Mouse (Mus musculus): ENCODE measurements at regions not wholly inside any gene's neighbourhood (a gene's known extent, or its start where the extent isn't known, plus 50 kb on each side); places are given as distances from the start of the nearest gene placed in this dataset.

DNA sequence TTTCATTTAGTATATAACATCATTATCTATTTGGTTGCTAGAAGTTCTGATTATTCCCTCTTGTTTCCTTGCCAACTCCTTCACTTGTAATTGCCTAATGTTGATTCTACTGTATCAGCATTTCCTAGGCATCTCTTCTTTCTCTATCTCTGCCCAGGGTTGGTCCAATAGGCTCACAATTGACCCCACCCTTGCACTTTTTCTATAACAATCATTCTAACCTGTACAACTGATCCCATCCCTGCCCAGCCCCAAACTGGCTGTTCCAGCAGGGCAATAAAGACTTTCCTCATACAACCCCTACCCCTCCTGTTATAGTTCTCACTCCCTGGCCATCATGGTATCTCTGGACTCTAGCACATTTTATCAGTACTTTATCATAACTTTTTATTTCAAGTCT, 104.3 kb downstream of the Ccdc71l start:
- H3K27me3 ChIP-seq (ENCODE audit: control insufficient read depth, insufficient read depth, low read length): no peaks in the 10 kb centered on the region
- no peak overlapping the region for H3K27ac ChIP-seq (ENCODE audit: low read depth, low read length)
- no peaks in the 10 kb centered on the region for H3K9me3 ChIP-seq (ENCODE audit: control insufficient read depth, low read length)
- H3K9ac ChIP-seq (ENCODE audit: low read depth, low read length): no peak overlapping the region
- no peaks in the 10 kb centered on the region for H3K36me3 ChIP-seq (ENCODE audit: control insufficient read depth, insufficient read depth, low read length)
- H3K4me3 ChIP-seq (ENCODE audit: low read length): no peak overlapping the region
- ATAC-seq (ENCODE audit: low FRiP score, low TSS enrichment): no peak
- no peak overlapping the region for H3K4me2 ChIP-seq (replicated peaks; ENCODE audit: low read depth, low read length)
- H3K4me1 ChIP-seq (ENCODE audit: control insufficient read depth, insufficient read depth, low read length): peaks cover 11% of the 10 kb centered on the region; the same call in 1 of the 2 replicates

DNA sequence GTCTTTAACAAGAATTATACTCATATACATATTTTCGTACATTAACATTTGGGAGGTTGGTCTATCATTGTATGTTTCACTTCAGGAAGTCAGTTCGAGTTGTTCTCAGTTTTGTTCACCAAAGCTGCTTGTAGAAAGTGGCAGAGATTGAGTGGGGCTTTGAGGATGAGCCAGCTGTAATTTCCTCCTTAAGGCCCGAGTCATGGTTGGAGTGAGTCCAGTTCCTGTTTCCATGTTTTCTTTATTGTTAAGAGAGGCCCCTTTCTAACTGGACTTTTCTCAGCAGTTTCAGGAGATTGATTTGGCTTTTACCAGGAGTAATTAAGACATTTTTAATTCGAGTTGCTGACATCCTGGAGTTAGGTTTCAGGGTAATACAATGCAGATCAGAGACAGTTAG, 107.7 kb downstream of the Ccdc71l start:
- no peak; the same call in 1 of the 2 replicates for ATAC-seq (ENCODE audit: low FRiP score, low TSS enrichment)
- no peaks in the 10 kb centered on the region for H3K36me3 ChIP-seq (ENCODE audit: control insufficient read depth, insufficient read depth, low read length)
- H3K9ac ChIP-seq (ENCODE audit: low read depth, low read length): no peak overlapping the region
- H3K27me3 ChIP-seq (ENCODE audit: control insufficient read depth, insufficient read depth, low read length): no peaks in the 10 kb centered on the region
- WGBS: 31% methylated on average over 4 of the region's 4 CpGs
- H3K4me1 ChIP-seq (ENCODE audit: control insufficient read depth, insufficient read depth, low read length): peaks cover 18% of the 10 kb centered on the region
- H3K9me3 ChIP-seq (ENCODE audit: control insufficient read depth, low read length): no peaks in the 10 kb centered on the region
- H3K4me3 ChIP-seq (ENCODE audit: low read length): no peak overlapping the region
- no peak overlapping the region for H3K4me2 ChIP-seq (replicated peaks; ENCODE audit: low read depth, low read length)
- H3K27ac ChIP-seq (ENCODE audit: low read depth, low read length): no peak overlapping the region

DNA sequence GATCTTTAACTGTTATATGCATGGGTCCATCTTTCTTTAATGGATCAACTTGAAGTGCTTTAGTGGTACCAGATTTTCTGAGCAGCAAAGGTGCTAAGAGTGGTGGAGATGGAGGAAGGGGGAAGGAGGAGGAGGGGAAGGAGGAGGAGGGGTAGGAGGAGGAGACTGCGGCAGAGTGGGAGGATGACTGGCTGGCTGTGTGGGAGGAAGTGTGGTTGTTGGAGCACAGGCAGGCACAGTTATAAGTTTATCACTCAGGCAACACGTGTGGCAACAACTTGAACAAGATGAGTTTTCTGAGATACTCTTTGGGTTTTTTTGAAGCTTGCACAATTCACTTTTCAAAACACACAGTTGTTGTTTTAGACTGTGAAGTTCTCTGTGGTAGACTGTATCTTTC, 108.2 kb downstream of the Ccdc71l start:
- no peak overlapping the region for H3K9ac ChIP-seq (ENCODE audit: low read depth, low read length)
- WGBS: 6% methylated on average over 2 of the region's 2 CpGs
- H3K27ac ChIP-seq (ENCODE audit: low read depth, low read length): no peak overlapping the region
- ATAC-seq (ENCODE audit: low FRiP score, low TSS enrichment): peak; percentile 90
- H3K36me3 ChIP-seq (ENCODE audit: control insufficient read depth, insufficient read depth, low read length): no peaks in the 10 kb centered on the region
- no peak overlapping the region for H3K4me3 ChIP-seq (ENCODE audit: low read length)
- no peak overlapping the region for H3K4me2 ChIP-seq (replicated peaks; ENCODE audit: low read depth, low read length)
- H3K9me3 ChIP-seq (ENCODE audit: control insufficient read depth, low read length): no peaks in the 10 kb centered on the region
- no peaks in the 10 kb centered on the region for H3K27me3 ChIP-seq (ENCODE audit: control insufficient read depth, insufficient read depth, low read length)
- H3K4me1 ChIP-seq (ENCODE audit: control insufficient read depth, insufficient read depth, low read length): peaks cover 18% of the 10 kb centered on the region

DNA sequence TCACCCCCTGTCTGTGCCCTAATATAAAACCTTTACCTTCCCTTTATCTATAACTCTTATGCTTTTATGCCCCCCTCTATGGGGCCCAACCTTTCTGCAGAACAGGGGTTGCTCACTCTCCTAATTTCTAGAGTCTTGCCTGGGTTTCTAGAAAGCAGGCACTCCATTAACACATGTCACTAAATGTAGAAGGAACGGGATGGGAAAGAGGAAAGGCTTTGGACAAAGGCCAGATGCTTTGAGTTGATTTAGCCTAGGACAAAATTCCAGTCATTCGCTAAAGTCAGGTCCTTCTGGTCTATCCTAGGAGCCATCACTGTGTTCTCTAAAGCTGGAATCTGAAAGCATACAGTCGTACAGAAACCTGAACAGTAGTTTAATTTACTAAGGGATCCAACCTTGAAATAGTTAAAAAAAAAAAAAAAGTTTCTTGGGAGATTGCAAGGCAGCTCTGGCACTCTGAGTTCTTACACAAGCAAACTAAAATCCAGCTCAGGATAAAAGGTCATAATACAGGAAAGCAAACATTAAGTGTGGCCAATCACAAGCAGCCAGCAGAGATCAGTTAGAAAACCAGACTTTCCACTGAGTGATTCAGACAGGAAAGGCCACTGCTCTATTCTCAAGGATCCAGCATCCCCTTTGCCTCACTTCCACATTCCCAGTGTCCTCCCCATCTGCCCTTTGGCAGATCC, 109.5 kb downstream of the Ccdc71l start:
- WGBS: 43% methylated on average over 3 of the region's 3 CpGs
- H3K9me3 ChIP-seq (ENCODE audit: control insufficient read depth, low read length): no peaks in the 10 kb centered on the region
- peaks cover 18% of the 10 kb centered on the region for H3K4me1 ChIP-seq (ENCODE audit: control insufficient read depth, insufficient read depth, low read length)
- H3K27me3 ChIP-seq (ENCODE audit: control insufficient read depth, insufficient read depth, low read length): no peaks in the 10 kb centered on the region
- ATAC-seq (ENCODE audit: low FRiP score, low TSS enrichment): peak; percentile 24; the same call in 1 of the 2 replicates
- H3K9ac ChIP-seq (ENCODE audit: low read depth, low read length): no peak overlapping the region
- no peak overlapping the region for H3K4me2 ChIP-seq (replicated peaks; ENCODE audit: low read depth, low read length)
- H3K4me3 ChIP-seq (ENCODE audit: low read length): no peak overlapping the region
- no peaks in the 10 kb centered on the region for H3K36me3 ChIP-seq (ENCODE audit: control insufficient read depth, insufficient read depth, low read length)
- 0 out of 2 replicates have a peak overlapping the region, but pooled peaks have one; percentile 30 for H3K27ac ChIP-seq (ENCODE audit: low read depth, low read length)

DNA sequence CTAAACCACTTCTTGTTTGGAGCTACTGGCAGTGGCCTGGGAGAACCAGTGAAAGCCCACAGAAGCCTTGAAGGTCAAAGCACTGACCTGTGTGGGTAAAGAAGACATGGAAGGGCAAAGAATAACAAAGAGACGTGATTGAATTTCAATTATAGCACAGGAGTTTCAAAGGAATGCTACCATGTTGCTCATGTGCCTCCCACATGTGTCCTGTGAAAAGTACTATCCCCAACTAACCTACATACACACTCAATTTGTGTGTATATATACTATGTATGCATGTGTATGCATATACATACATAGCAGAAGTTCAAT, 110.0 kb downstream of the Ccdc71l start:
- H3K4me2 ChIP-seq (replicated peaks; ENCODE audit: low read depth, low read length): no peak overlapping the region
- peaks cover 18% of the 10 kb centered on the region for H3K4me1 ChIP-seq (ENCODE audit: control insufficient read depth, insufficient read depth, low read length)
- peak; percentile 63 for ATAC-seq (ENCODE audit: low FRiP score, low TSS enrichment)
- WGBS: 26% methylated on average over 1 of the region's 1 CpGs
- H3K36me3 ChIP-seq (ENCODE audit: control insufficient read depth, insufficient read depth, low read length): no peaks in the 10 kb centered on the region
- H3K4me3 ChIP-seq (ENCODE audit: low read length): no peak overlapping the region
- no peaks in the 10 kb centered on the region for H3K27me3 ChIP-seq (ENCODE audit: control insufficient read depth, insufficient read depth, low read length)
- H3K27ac ChIP-seq (ENCODE audit: low read depth, low read length): 0 out of 2 replicates have a peak overlapping the region, but pooled peaks have one; percentile 30
- no peaks in the 10 kb centered on the region for H3K9me3 ChIP-seq (ENCODE audit: control insufficient read depth, low read length)
- H3K9ac ChIP-seq (ENCODE audit: low read depth, low read length): no peak overlapping the region

DNA sequence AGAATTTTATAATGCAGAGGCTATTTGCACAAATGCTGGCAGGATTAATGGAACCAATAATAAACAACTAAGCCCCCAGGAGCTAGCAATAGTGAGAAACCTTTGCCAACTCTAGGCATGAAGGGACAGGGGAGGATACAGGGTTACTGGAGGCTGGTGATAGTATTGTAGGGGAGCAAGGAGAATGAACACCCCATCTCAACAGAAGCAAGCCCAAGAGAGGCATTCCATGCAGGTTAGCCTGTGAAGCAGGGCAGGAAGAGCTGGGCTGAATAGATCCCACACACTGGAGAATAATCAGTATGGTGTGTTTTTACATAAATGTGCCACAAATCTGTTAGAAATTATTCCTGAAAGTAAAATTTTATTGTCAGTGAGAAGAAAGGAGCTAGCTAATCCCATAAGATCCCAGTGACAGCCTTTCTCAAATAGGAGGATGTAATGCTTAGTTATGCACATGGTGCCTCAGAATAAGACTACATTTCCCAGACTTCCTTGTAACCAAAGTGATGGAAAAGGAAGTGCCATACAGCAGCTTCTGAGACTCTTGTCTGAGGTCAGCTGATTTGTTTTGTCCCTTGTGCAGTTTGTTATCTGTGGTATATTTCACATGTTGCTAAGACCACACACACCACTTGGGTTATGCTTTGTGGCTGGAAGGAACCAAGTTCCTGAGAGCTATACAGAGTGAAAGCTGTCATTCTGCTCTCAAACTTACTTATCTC, 111.1 kb downstream of the Ccdc71l start:
- no peak overlapping the region for H3K27ac ChIP-seq (ENCODE audit: low read depth, low read length)
- no peaks in the 10 kb centered on the region for H3K36me3 ChIP-seq (ENCODE audit: control insufficient read depth, insufficient read depth, low read length)
- H3K9me3 ChIP-seq (ENCODE audit: control insufficient read depth, low read length): no peaks in the 10 kb centered on the region
- ATAC-seq (ENCODE audit: low FRiP score, low TSS enrichment): no peak
- H3K9ac ChIP-seq (ENCODE audit: low read depth, low read length): no peak overlapping the region
- H3K4me3 ChIP-seq (ENCODE audit: low read length): no peak overlapping the region
- H3K4me2 ChIP-seq (replicated peaks; ENCODE audit: low read depth, low read length): no peak overlapping the region
- H3K27me3 ChIP-seq (ENCODE audit: control insufficient read depth, insufficient read depth, low read length): no peaks in the 10 kb centered on the region
- H3K4me1 ChIP-seq (ENCODE audit: control insufficient read depth, insufficient read depth, low read length): peaks cover 18% of the 10 kb centered on the region

DNA sequence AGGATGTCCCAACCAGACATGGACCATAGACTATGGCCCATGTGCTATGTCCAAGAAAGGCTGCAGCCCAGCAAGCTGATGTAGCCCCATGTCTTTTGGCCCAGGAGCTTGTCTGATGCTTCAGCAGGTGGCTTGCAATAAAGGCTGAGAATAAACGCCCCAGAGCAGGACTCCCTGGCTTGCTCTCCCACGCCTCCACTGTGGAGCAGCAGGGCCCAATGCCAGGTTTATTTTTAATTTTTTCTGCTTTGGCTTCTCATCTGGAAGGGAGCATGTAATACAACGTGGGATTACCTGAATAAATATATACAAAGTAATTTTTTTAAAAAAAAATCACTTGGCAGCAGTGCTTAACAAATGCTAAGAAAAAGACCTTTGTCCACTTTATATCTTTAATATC, 125.7 kb downstream of the Ccdc71l start:
- Histone ChIP-seq H3K4me3 (ENCODE audit: low read length) (no peak overlapping the region), H3K9ac (ENCODE audit: low read depth, low read length) (no peak overlapping the region), H3K27me3 (ENCODE audit: control insufficient read depth, insufficient read depth, low read length) (no peaks in the 10 kb centered on the region), H3K36me3 (ENCODE audit: control insufficient read depth, insufficient read depth, low read length) (no peaks in the 10 kb centered on the region), H3K9me3 (ENCODE audit: control insufficient read depth, low read length) (no peaks in the 10 kb centered on the region), H3K27ac (ENCODE audit: low read depth, low read length) (no peak overlapping the region), H3K4me2 (replicated peaks; ENCODE audit: low read depth, low read length) (no peak overlapping the region), H3K4me1 (ENCODE audit: control insufficient read depth, insufficient read depth, low read length) (no peaks in the 10 kb centered on the region)
- ATAC-seq (ENCODE audit: low FRiP score, low TSS enrichment): no peak
- 73% methylated on average over 3 of the region's 3 CpGs for WGBS

DNA sequence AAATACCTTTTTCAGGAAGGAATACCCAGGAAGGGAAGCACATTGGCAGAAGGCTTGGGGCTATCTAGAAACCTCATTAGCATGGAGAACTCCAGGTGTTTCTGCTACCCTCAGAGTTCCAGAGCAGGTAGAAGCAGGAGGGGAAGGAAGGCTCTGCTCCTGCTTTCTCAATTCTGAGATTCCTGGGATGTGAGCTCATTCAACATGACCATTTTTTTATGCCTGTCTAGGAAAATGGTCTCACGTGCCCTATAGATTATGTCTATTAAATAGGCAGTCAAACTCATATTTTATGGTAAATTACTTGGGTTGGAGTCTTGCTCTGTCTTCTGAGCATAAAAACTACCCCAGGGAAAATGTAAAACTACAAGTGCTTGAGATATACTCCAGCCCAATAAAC, 130.2 kb downstream of the Ccdc71l start:
- no peak overlapping the region for H3K4me3 ChIP-seq (ENCODE audit: low read length)
- H3K27me3 ChIP-seq (ENCODE audit: control insufficient read depth, insufficient read depth, low read length): no peaks in the 10 kb centered on the region
- ATAC-seq (ENCODE audit: low FRiP score, low TSS enrichment): no peak
- H3K36me3 ChIP-seq (ENCODE audit: control insufficient read depth, insufficient read depth, low read length): no peaks in the 10 kb centered on the region
- H3K4me2 ChIP-seq (replicated peaks; ENCODE audit: low read depth, low read length): no peak overlapping the region
- no peaks in the 10 kb centered on the region for H3K4me1 ChIP-seq (ENCODE audit: control insufficient read depth, insufficient read depth, low read length)
- H3K27ac ChIP-seq (ENCODE audit: low read depth, low read length): no peak overlapping the region
- H3K9me3 ChIP-seq (ENCODE audit: control insufficient read depth, low read length): no peaks in the 10 kb centered on the region
- no peak overlapping the region for H3K9ac ChIP-seq (ENCODE audit: low read depth, low read length)
- 84% methylated on average over 1 of the region's 1 CpGs for WGBS

DNA sequence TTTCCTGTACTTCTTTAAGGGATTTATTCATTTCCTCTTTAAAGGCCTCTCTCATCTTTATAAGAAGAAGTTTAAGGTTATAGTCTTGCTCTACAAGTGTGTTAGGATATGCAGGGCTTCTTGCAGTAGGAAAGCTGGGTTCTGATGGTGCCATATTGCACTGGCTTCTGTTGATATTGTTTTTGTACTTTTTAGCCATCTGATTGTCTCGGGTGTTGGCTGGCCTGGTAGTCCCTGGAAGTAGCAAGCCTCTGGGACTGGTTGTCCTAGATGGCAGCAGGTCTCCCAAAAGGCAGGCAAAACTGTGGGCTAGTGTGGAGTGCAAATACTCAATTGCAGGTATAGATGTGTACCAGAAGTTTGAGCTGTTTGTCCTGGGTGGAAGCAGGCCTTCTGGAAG, 147.1 kb downstream of the Ccdc71l start:
- Histone ChIP-seq H3K4me2 (replicated peaks; ENCODE audit: low read depth, low read length) (no peak overlapping the region), H3K27me3 (ENCODE audit: control insufficient read depth, insufficient read depth, low read length) (no peaks in the 10 kb centered on the region), H3K27ac (ENCODE audit: low read depth, low read length) (no peak overlapping the region), H3K9me3 (ENCODE audit: control insufficient read depth, low read length) (no peaks in the 10 kb centered on the region), H3K36me3 (ENCODE audit: control insufficient read depth, insufficient read depth, low read length) (no peaks in the 10 kb centered on the region), H3K4me3 (ENCODE audit: low read length) (no peak overlapping the region), H3K4me1 (ENCODE audit: control insufficient read depth, insufficient read depth, low read length) (no peaks in the 10 kb centered on the region), H3K9ac (ENCODE audit: low read depth, low read length) (no peak overlapping the region)
- WGBS: 73% methylated on average over 1 of the region's 1 CpGs
- ATAC-seq (ENCODE audit: low FRiP score, low TSS enrichment): no peak

All from kidney, embryonic 14.5 days (tissue).